ENCODE assay signal across 15 mouse cellular contexts in genomic region chr12:80728814-80729213, GRCm38 (mm10). TPM values are rescaled to one million over a fixed set of nuclear protein-coding genes. Genes with fewer than 3 reads are reported as not detected.
DNase-seq lines count a peak whose midpoint lies in the region; ATAC-seq and TF ChIP-seq lines count a peak whose summit lies in the region.
"Had no signal": no experiment of that assay in that cellular context is flagged by ENCODE, and none has a peak within 500 bp of the region (broad histone marks: within the 10 kb centered on the region; RNA-seq: fewer than 3 reads in every experiment).

No protein-coding gene starts in this region.

- no peak overlapping the region for H3K4me3 ChIP-seq in kidney, embryonic 14.5 days (ENCODE audit: low read length)
- H3K4me3 ChIP-seq in neural tube, embryonic 14.5 days (ENCODE audit: low read depth, low read length): no peak overlapping the region
- H3K4me3 ChIP-seq in stomach, postnatal 0 days (ENCODE audit: low read depth, low read length): no peak overlapping the region
- H3K4me3 ChIP-seq: embryonic facial prominence, embryonic 10.5 days; neural tube, embryonic 13.5 days had no signal

- DNase-seq in adrenal gland, adult 2 months: peak; percentile 10
- DNase-seq in adrenal gland, adult 18-20 months (ENCODE audit: low spot score in 2 of 2): no peak
- DNase-seq in kidney, postnatal 10 days: no peak
- DNase-seq in neural tube, embryonic 10.5 days (ENCODE audit: extremely low spot score, low spot score): no peak
- DNase-seq in stomach, postnatal 0 days (ENCODE audit: low spot score): no peak
- DNase-seq in urinary bladder, adult 2 months (ENCODE audit: low spot score): no peak
- DNase-seq: spleen, adult 18-20 months had no signal

- 0 out of 2 replicates have a peak, but pooled peaks have one; percentile 23 for ATAC-seq in kidney, embryonic 14.5 days (ENCODE audit: low FRiP score, low TSS enrichment)
- ATAC-seq in neural tube, embryonic 14.5 days (ENCODE audit: low read depth): peak; percentile 29; the same call in 1 of the 2 replicates
- no peak for ATAC-seq in stomach, postnatal 0 days (ENCODE audit: low FRiP score, low TSS enrichment)
- ATAC-seq: forebrain, embryonic 16.5 days; hindbrain, embryonic 16.5 days had no signal

- TF ChIP-seq CTCF in stomach, postnatal 0 days (IDR thresholded peaks at IDR 0.05; ENCODE audit: low read depth): peak; percentile 66

- no peak overlapping the region for H3K9ac ChIP-seq in kidney, embryonic 14.5 days (ENCODE audit: low read depth, low read length)
- H3K9ac ChIP-seq in neural tube, embryonic 14.5 days (replicated peaks; ENCODE audit: low read depth, low read length): no peak overlapping the region
- no peak overlapping the region for H3K9ac ChIP-seq in stomach, postnatal 0 days (ENCODE audit: low read length)
- H3K9ac ChIP-seq: neural tube, embryonic 13.5 days had no signal

- no peaks in the 10 kb centered on the region for H3K27me3 ChIP-seq in kidney, embryonic 14.5 days (ENCODE audit: control insufficient read depth, insufficient read depth, low read length)
- H3K27me3 ChIP-seq in neural tube, embryonic 14.5 days (ENCODE audit: control insufficient read depth, insufficient read depth, low read length): no peaks in the 10 kb centered on the region
- H3K27me3 ChIP-seq in stomach, postnatal 0 days (ENCODE audit: control insufficient read depth, insufficient read depth, low read length): no peaks in the 10 kb centered on the region
- H3K27me3 ChIP-seq: neural tube, embryonic 13.5 days had no signal

- no peak overlapping the region for H3K4me2 ChIP-seq in kidney, embryonic 14.5 days (replicated peaks; ENCODE audit: low read depth, low read length)
- no peak overlapping the region for H3K4me2 ChIP-seq in neural tube, embryonic 14.5 days (ENCODE audit: low read depth, low read length)
- no peak overlapping the region for H3K4me2 ChIP-seq in stomach, postnatal 0 days (replicated peaks; ENCODE audit: low read depth)
- H3K4me2 ChIP-seq: neural tube, embryonic 13.5 days had no signal

- WGBS in kidney, embryonic 14.5 days: 59% methylated on average over 2 of the region's 2 CpGs
- WGBS in neural tube, embryonic 14.5 days: 49% methylated on average over 2 of the region's 2 CpGs
- 54% methylated on average over 2 of the region's 2 CpGs for WGBS in stomach, postnatal 0 days

- no peaks in the 10 kb centered on the region for H3K36me3 ChIP-seq in kidney, embryonic 14.5 days (ENCODE audit: control insufficient read depth, insufficient read depth, low read length)
- no peaks in the 10 kb centered on the region for H3K36me3 ChIP-seq in neural tube, embryonic 14.5 days (ENCODE audit: control insufficient read depth, insufficient read depth, low read length)
- H3K36me3 ChIP-seq in stomach, postnatal 0 days (ENCODE audit: control insufficient read depth, insufficient read depth, low read length): no peaks in the 10 kb centered on the region
- H3K36me3 ChIP-seq: embryonic facial prominence, embryonic 10.5 days; neural tube, embryonic 13.5 days had no signal

- H3K27ac ChIP-seq in kidney, embryonic 14.5 days (ENCODE audit: low read depth, low read length): no peak overlapping the region
- H3K27ac ChIP-seq in neural tube, embryonic 14.5 days (ENCODE audit: low read depth, low read length): no peak overlapping the region
- H3K27ac ChIP-seq in stomach, postnatal 0 days (replicated peaks): no peak overlapping the region
- H3K27ac ChIP-seq: embryonic facial prominence, embryonic 10.5 days; neural tube, embryonic 13.5 days had no signal

- TF ChIP-seq EP300 in stomach, postnatal 0 days (optimal IDR thresholded peaks at IDR 0.05): no peak

- no peaks in the 10 kb centered on the region for H3K9me3 ChIP-seq in kidney, embryonic 14.5 days (ENCODE audit: control insufficient read depth, low read length)
- H3K9me3 ChIP-seq in neural tube, embryonic 14.5 days (ENCODE audit: control insufficient read depth, low read length): no peaks in the 10 kb centered on the region
- no peaks in the 10 kb centered on the region for H3K9me3 ChIP-seq in stomach, postnatal 0 days (ENCODE audit: control insufficient read depth, low read length)
- H3K9me3 ChIP-seq: embryonic facial prominence, embryonic 10.5 days; megakaryocyte, embryonic 14.5 days; neural tube, embryonic 13.5 days had no signal

- no peaks in the 10 kb centered on the region for H3K4me1 ChIP-seq in kidney, embryonic 14.5 days (ENCODE audit: control insufficient read depth, insufficient read depth, low read length)
- no peaks in the 10 kb centered on the region for H3K4me1 ChIP-seq in neural tube, embryonic 14.5 days (ENCODE audit: control insufficient read depth, insufficient read depth, low read length)
- H3K4me1 ChIP-seq in stomach, postnatal 0 days (replicated peaks; ENCODE audit: control insufficient read depth, insufficient read depth): no peaks in the 10 kb centered on the region
- H3K4me1 ChIP-seq: embryonic facial prominence, embryonic 10.5 days; neural tube, embryonic 13.5 days had no signal

RNA-seq across cellular contexts. Expression of gene Ccdc177, which starts 31.7 kb away (rescaled TPM):
- under 1 TPM in 1 of 2 experiments, not detected in 1; 0.07 TPM for total RNA-seq in adrenal gland, adult 2 months (2021)
- not detected in 2 replicates for polyA plus RNA-seq in adrenal gland, adult 2 months (2012; rRNA removed)
- not detected for total RNA-seq in adrenal gland, adult 18-20 months (2021)
- 0.19 and 0.24 TPM in 2 replicates for polyA plus RNA-seq in kidney, embryonic 14.5 days (2014; fragmentation: Nextera tagmentation; extraction: Ambion mirVana)
- 3.1 and 3.6 TPM in 2 replicates for polyA plus RNA-seq in neural tube, embryonic 14.5 days (2014; fragmentation: Nextera tagmentation; extraction: Ambion mirVana)
- 0.06 and 0.07 TPM in 2 replicates for polyA plus RNA-seq in stomach, postnatal 0 days (2015; fragmentation: Nextera tagmentation; extraction: Ambion mirVana)
- 0.01 TPM in 2 replicates for polyA plus RNA-seq in urinary bladder, adult 2 months (2012; rRNA removed)

RNA-seq across cellular contexts. Expression of gene Plekhd1, which starts 36.4 kb away (rescaled TPM):
- not detected for total RNA-seq in adrenal gland, adult 2 months (2021)
- 0.10 TPM in 1 of 2 replicates, not detected in the other for polyA plus RNA-seq in adrenal gland, adult 2 months (2012; rRNA removed)
- not detected for total RNA-seq in adrenal gland, adult 18-20 months (2021)
- polyA plus RNA-seq in kidney, embryonic 14.5 days (2014; fragmentation: Nextera tagmentation; extraction: Ambion mirVana): 0.84 and 0.94 TPM in 2 replicates
- polyA plus RNA-seq in neural tube, embryonic 14.5 days (2014; fragmentation: Nextera tagmentation; extraction: Ambion mirVana): 6.8 and 9.3 TPM in 2 replicates
- polyA plus RNA-seq in stomach, postnatal 0 days (2015; fragmentation: Nextera tagmentation; extraction: Ambion mirVana): 2.2 and 2.3 TPM in 2 replicates
- 6.5 and 7.7 TPM in 2 replicates for polyA plus RNA-seq in urinary bladder, adult 2 months (2012; rRNA removed)
- polyA plus RNA-seq: limb, embryonic 11.5 days had no signal
